Mouse (Mus musculus) heart, embryonic 12.5 days (tissue): Measurements from ENCODE around the gene Mamdc4. TPM values are rescaled to one million over a fixed set of nuclear protein-coding genes. Genes with fewer than 3 reads are reported as not detected.
A peak's percentile ranks its signal among the peaks of the same experiment; 100 is the strongest.

Experiments used
- ATAC-seq: fragments of 200-750 bp; cut with Nextera tagmentation; 2 replicates; pipeline ENCODE4 v1.8.0; 2017; ENCODE audit warnings: moderate TSS enrichment, moderate library complexity; ENCODE audit not compliant: insufficient number of reproducible peaks, low FRiP score
- H3K27ac ChIP-seq: fragments of 300-500 bp; sonication (generic); 2 replicates; pipeline ENCODE4 v1.5.1; 2016; ENCODE audit warnings: mild to moderate bottlenecking, moderate library complexity; ENCODE audit not compliant: poor library complexity, severe bottlenecking
- H3K27me3 ChIP-seq: fragments of 300-500 bp; sonication (generic); replicated peaks from 2 replicates; pipeline ENCODE4 v1.6.1; 2016; ENCODE audit warnings: mild to moderate bottlenecking, moderate library complexity
- H3K36me3 ChIP-seq: fragments of 300-500 bp; sonication (generic); 2 replicates; pipeline ENCODE4 v1.6.1; 2016; ENCODE audit warnings: mild to moderate bottlenecking, moderate library complexity
- H3K4me1 ChIP-seq: fragments of 300-500 bp; sonication (generic); replicated peaks from 2 replicates; pipeline ENCODE4 v1.6.1; 2016; ENCODE audit warnings: mild to moderate bottlenecking
- H3K4me2 ChIP-seq: fragments of 300-500 bp; sonication (generic); 2 replicates; pipeline ENCODE4 v1.6.1; 2016; ENCODE audit warnings: mild to moderate bottlenecking, moderate library complexity
- H3K4me3 ChIP-seq: fragments of 300-500 bp; sonication (generic); 2 replicates; pipeline ENCODE4 v1.5.1; 2016; ENCODE audit warnings: mild to moderate bottlenecking
- H3K9ac ChIP-seq: fragments of 300-500 bp; sonication (generic); 2 replicates; pipeline ENCODE4 v1.6.1; 2016; ENCODE audit warnings: mild to moderate bottlenecking, moderate library complexity
- H3K9me3 ChIP-seq: fragments of 300-500 bp; sonication (generic); replicated peaks from 2 replicates; pipeline ENCODE4 v1.6.1; 2016; ENCODE audit warnings: mild to moderate bottlenecking, moderate library complexity
- WGBS: fragments of 180-500 bp; shearing (Covaris S2); methylation state at CpG from one replicate; pipeline ENCODE4 v1.1.7; 2016; 5-methylcytosine and 5-hydroxymethylcytosine counted together
- polyA plus RNA-seq: library from polyadenylated mRNA; unstranded; fragments of >200 nt; fragmentation: Nextera tagmentation; extraction: Ambion mirVana; gene quantifications from 2 replicates; pipeline ENCODE4 v1.2.1, GENCODE M21; 2016

Mamdc4 gene
- polyA plus RNA-seq, 1 experiment from 2014 or later, result 3.5 TPM

DNA sequence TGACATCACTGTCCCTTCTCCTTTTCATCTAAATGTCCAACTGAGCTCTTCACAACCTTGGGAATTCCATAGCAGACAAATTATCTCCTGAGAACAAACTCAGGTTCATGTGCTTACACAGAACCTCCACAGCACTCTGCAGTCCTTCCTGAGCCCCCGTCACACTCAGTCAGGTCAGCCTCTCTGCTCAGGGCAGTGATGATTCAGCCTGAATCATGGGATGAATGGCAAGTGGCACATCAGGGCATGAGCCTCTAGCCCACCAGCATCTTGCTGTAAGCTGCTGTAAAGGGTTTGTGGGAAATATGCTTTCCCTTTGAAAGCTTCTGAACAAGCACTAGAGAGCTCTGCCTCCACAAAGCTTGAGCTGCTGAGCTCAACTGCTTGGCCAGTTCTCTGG, 24.1 kb upstream of the Mamdc4 start:
- peaks cover 90% of the 10 kb centered on the region for H3K36me3 ChIP-seq
- no peak overlapping the region for H3K4me2 ChIP-seq
- H3K27ac ChIP-seq, result no peak overlapping the region
- no peak for ATAC-seq
- H3K9ac ChIP-seq, result no peak overlapping the region
- WGBS, result 70% methylated on average over 1 of the region's 1 CpGs
- H3K4me3 ChIP-seq, result no peak overlapping the region
- H3K9me3 ChIP-seq, result no peaks in the 10 kb centered on the region
- no peaks in the 10 kb centered on the region for H3K27me3 ChIP-seq
- H3K4me1 ChIP-seq, result peaks cover 18% of the 10 kb centered on the region

DNA sequence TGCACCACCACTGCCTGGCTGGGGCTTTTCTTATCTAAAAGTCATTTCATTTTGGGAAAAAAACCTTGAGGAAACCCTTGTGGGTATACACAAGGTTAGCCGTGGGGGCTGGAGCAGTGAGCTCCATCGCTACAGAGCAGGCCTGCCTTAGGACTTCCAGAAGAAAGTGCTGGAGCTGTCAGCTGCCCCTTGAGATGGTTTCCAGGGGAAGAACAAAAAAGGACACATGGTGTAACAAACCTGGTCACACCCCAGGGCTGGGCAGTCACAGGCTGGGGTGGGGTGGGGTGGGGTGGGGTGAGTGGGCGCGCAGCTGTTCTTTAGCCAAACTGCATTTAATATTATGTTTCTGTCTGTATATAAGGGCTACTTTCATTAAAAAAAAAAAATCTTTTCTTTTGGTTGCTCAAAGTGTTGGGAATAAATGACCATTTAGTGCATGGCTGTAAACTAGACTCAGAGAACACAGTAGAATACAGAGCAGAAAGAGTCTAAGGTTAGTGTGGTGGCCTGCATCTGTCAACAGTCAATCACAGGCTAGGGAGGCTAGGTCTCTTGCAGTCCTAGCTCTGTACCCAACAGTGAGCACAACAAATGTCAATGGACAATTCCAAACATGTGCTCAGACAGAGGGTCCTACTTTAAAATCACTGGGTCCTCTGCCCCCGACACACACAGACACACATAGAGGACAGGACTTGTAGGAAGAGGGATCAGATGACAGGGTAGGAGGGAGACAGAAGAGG, 22.3 kb upstream of the Mamdc4 start:
- Histone ChIP-seq H3K4me1 (peaks cover 18% of the 10 kb centered on the region), H3K9me3 (no peaks in the 10 kb centered on the region), H3K27me3 (no peaks in the 10 kb centered on the region), H3K9ac (no peak overlapping the region), H3K27ac (no peak overlapping the region), H3K4me3 (no peak overlapping the region), H3K4me2 (no peak overlapping the region), H3K36me3 (peaks cover 94% of the 10 kb centered on the region)
- no peak for ATAC-seq
- WGBS, result 88% methylated on average over 5 of the region's 5 CpGs

DNA sequence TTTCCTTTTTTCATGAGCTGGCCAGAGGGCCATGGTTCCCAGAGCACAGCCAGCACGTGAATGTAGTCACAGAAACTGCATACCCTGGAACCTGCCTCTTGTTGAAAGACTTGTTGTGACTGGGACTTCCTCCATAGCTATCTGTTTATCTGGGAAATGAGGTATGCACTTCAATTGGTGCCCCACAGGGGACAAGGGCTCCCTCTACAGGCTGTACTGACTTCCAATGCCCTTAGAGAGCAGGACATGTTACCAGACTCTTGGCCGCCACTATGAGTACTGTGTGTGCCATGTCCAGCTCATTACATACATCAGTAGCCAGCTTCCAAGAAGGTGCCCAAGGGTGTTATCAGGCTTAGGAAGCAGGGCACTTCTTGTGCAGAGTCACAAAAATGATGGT, 17.2 kb upstream of the Mamdc4 start:
- H3K4me2 ChIP-seq, result no peak overlapping the region
- no peak overlapping the region for H3K27ac ChIP-seq
- H3K4me3 ChIP-seq, result no peak overlapping the region
- ATAC-seq, result no peak
- H3K9ac ChIP-seq, result no peak overlapping the region
- peaks cover 90% of the 10 kb centered on the region for H3K36me3 ChIP-seq
- 88% methylated on average over 2 of the region's 2 CpGs for WGBS
- peaks cover 5% of the 10 kb centered on the region for H3K4me1 ChIP-seq
- no peaks in the 10 kb centered on the region for H3K27me3 ChIP-seq
- no peaks in the 10 kb centered on the region for H3K9me3 ChIP-seq

DNA sequence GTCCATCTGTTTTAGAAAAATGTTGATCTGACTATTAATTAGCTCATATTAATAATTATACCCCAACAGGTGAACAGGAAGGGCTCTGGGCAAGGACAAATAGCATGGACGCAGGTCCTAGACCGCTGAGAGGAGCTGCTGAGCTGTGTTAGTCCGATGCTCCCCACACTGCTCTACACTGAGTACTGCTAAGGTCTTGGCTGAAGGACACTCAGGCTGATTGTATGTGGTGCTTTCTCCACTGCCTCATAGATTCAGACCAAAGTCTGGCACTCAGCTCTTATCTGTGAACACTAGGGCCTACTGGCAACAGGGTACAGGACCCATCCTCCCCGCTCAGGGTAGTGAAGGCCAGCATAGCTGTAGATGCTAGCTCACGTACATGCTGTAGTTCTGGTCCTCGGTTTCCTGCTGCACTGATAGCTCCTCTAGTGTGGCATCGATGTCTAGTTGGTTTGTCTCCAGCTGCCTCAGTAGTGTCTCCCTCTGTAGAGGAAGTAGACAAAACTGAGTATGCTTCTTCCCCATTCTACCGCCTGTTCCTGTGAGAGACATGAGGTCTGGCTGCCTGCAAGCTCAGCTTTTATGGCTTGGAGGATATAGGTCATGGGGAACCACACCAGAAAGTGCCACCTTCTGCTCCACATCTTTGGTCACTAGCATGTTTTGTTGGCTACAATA, 13.7 kb upstream of the Mamdc4 start:
- H3K36me3 ChIP-seq, result peaks cover 94% of the 10 kb centered on the region
- no peak overlapping the region for H3K4me2 ChIP-seq
- no peak for ATAC-seq
- H3K4me3 ChIP-seq, result no peak overlapping the region
- H3K27ac ChIP-seq, result 0 out of 2 replicates have a peak overlapping the region, but pooled peaks have one; percentile 12
- no peak overlapping the region for H3K9ac ChIP-seq
- H3K9me3 ChIP-seq, result no peaks in the 10 kb centered on the region
- WGBS, result 88% methylated on average over 8 of the region's 8 CpGs
- H3K27me3 ChIP-seq, result no peaks in the 10 kb centered on the region
- peaks cover 9% of the 10 kb centered on the region for H3K4me1 ChIP-seq

DNA sequence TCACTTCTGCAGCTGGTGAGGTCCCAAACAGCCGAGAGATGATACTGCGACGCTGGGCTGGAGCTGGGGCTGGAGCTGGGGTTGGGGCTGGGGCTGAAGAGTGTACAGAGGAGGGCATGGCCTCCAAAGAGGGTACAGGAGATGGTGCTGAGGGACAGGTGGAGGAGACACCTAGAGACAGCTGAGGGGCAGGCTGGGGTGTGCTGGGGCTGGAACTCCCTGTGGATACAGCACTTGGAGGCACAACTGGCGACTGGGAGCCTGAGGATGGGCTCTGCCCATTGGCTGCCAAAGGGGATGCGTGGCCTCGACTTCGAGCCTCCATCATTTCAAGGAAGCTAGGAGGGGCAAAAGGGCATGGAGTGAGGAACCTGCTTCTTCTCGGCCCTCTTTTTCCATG, 12.6 kb upstream of the Mamdc4 start:
- Histone ChIP-seq H3K4me1 (peaks cover 20% of the 10 kb centered on the region), H3K4me2 (no peak overlapping the region), H3K9ac (no peak overlapping the region), H3K27me3 (no peaks in the 10 kb centered on the region), H3K27ac (no peak overlapping the region), H3K36me3 (peaks cover 88% of the 10 kb centered on the region), H3K4me3 (no peak overlapping the region), H3K9me3 (no peaks in the 10 kb centered on the region)
- no peak for ATAC-seq
- 94% methylated on average over 8 of the region's 8 CpGs for WGBS

DNA sequence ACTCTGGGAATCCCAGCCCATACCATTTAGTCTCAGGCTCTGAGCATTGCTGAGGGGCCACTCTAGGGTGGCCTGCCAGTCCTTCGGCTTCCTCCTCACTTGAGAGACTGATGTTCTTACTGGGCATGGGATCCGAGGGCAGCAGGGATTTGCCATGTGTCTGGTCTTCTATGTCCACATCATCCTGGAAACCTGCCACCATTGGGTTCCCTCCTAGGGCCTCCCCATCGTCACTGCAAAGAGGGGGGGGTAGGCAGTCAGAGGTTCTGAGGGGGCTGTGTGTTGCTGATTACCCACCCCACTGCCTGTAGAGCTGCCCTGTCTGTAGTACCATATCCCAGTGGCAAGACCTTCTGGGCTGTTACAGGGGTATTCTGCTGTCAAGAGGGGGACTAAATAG, 11.0 kb upstream of the Mamdc4 start:
- H3K4me3 ChIP-seq, result no peak overlapping the region
- 77% methylated on average over 3 of the region's 3 CpGs for WGBS
- peaks cover 71% of the 10 kb centered on the region for H3K36me3 ChIP-seq
- peaks cover 8% of the 10 kb centered on the region for H3K27me3 ChIP-seq
- no peak overlapping the region for H3K4me2 ChIP-seq
- H3K9me3 ChIP-seq, result no peaks in the 10 kb centered on the region
- no peak for ATAC-seq
- no peak overlapping the region for H3K27ac ChIP-seq
- H3K9ac ChIP-seq, result no peak overlapping the region
- H3K4me1 ChIP-seq, result peaks cover 34% of the 10 kb centered on the region

DNA sequence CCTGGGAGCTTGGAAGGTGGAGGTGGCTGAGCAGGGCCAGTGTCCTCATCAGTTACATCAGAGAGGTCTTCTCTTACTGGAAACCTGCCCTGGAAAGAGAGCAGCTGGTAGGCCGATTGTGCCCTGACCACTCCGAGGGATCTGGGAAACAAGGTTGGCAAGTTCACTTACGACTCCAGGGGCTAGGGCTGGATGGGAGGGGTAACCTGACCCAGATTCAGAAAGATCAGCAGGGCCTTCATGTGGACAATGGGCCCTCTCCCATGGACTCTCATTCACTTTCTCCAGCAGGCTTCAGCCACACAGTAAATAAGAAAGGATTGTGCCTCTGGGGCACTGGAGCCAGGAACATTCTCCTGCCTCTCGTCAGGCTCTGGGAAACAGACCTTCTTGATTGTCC, 10.2 kb upstream of the Mamdc4 start:
- H3K36me3 ChIP-seq, result peaks cover 64% of the 10 kb centered on the region

DNA sequence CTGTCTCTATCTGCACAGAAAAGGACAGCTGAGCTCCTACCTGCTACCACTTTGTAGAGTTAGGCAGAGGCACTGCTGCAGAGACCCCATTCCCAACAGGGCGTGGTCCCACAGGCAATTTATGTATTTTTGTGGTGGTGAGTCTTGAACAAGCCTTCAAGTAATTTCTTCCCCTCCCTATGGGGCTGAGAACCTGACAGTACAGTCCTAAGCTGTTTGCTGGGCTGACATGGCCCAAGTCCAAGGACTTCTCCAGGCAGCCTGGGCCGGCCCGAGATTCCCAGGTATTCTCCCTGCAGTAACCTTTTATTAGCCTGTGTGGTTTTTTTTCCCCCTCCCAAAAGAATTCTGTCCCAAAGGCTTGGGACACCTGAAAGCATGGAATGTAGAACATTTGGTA, 9.5 kb upstream of the Mamdc4 start:
- Histone ChIP-seq H3K4me2 (no peak overlapping the region), H3K4me1 (peaks cover 42% of the 10 kb centered on the region), H3K36me3 (peaks cover 58% of the 10 kb centered on the region)

More for the DNA sequence above, 10.2 kb upstream of the Mamdc4 start:
- 84% methylated on average over 4 of the region's 4 CpGs for WGBS
- Histone ChIP-seq H3K27me3 (peaks cover 15% of the 10 kb centered on the region), H3K9me3 (no peaks in the 10 kb centered on the region), H3K27ac (no peak overlapping the region), H3K4me2 (no peak overlapping the region), H3K4me1 (peaks cover 35% of the 10 kb centered on the region), H3K4me3 (no peak overlapping the region), H3K9ac (no peak overlapping the region)
- ATAC-seq, result no peak

DNA sequence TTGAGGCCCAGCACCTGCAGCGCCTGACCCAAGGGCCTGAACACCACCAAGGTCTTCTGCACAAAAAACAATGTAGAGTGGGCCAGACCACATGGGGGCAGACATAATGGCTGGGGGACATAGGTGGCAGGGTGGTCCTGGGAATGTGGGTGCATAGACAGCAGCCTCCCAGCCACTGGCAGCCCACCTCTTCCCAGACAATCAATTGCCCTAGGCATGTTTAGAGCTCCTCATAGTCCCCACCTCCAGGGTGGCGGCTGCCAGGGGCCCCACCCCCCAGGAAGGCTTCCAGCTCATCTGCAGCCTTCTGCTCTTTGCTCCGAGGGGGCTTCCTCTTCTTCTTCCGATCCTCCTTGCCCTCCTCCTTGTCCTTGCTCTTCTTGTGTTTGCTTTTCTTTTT, 8.9 kb upstream of the Mamdc4 start:
- Histone ChIP-seq H3K9ac (no peak overlapping the region), H3K27ac (no peak overlapping the region), H3K4me2 (no peak overlapping the region), H3K9me3 (no peaks in the 10 kb centered on the region), H3K4me3 (no peak overlapping the region), H3K4me1 (peaks cover 47% of the 10 kb centered on the region), H3K36me3 (peaks cover 55% of the 10 kb centered on the region), H3K27me3 (peaks cover 28% of the 10 kb centered on the region)
- 65% methylated on average over 4 of the region's 4 CpGs for WGBS
- ATAC-seq, result no peak

More for the DNA sequence above, 9.5 kb upstream of the Mamdc4 start:
- Histone ChIP-seq H3K27me3 (peaks cover 22% of the 10 kb centered on the region), H3K27ac (no peak overlapping the region), H3K9ac (no peak overlapping the region), H3K4me3 (no peak overlapping the region), H3K9me3 (no peaks in the 10 kb centered on the region)
- WGBS, result 96% methylated on average over 3 of the region's 3 CpGs
- no peak for ATAC-seq

DNA sequence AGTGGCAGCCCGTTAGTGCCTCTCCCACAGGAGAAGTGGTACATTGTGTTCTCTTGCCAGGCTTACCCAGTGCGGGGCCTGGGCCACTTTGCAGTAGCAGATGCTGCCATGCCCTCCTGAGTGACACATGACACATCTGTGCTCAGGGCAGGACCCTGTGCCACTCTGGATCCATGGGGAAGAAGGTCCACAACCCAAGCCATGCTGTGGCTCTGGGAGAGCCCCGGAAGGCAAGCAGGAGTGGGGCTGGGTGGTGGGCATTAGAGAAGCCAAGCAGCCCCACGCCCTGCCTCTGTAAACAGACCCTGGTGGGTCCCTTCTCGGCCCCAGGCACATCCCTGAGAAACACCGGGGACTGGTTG, 8.5 kb upstream of the Mamdc4 start:
- 91% methylated on average over 6 of the region's 6 CpGs for WGBS
- Histone ChIP-seq H3K4me2 (no peak overlapping the region), H3K9me3 (no peaks in the 10 kb centered on the region), H3K9ac (no peak overlapping the region), H3K27ac (no peak overlapping the region), H3K4me3 (no peak overlapping the region), H3K4me1 (peaks cover 52% of the 10 kb centered on the region), H3K36me3 (peaks cover 50% of the 10 kb centered on the region), H3K27me3 (peaks cover 33% of the 10 kb centered on the region)
- ATAC-seq, result no peak

DNA sequence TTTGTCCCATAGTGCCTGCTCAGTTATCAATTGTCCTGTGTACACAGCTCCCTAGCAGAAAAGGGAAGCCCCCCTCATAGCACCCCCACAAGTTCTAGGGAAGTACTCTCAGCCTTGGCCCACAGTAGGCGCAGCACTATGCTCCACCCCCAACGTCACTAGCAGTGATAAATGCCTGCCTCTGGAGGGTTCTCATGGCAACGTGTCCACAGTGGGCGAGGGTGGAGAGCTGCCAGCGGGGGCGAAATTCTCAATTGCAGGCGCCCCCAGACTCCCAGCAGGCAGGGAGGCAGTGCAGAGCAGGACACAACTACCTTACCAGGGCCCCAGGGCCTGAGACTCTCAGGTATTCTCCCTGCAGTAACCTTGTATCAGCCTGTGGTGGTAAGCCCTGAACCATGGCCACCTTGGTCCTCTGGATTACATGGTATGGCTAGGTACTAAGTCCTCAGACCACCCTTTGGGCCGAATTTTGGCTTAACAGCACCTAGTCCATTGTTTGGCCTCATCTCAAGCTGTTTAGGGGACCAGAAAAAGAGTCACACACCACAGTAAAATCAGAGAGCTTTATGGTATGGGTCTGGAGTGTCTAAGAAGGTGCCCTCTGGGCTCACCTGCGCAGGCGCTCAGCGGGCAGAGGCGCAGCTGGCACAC, 7.9 kb upstream of the Mamdc4 start:
- Histone ChIP-seq H3K4me3 (no peak overlapping the region), H3K36me3 (peaks cover 45% of the 10 kb centered on the region), H3K4me1 (peaks cover 57% of the 10 kb centered on the region), H3K4me2 (no peak overlapping the region), H3K9ac (no peak overlapping the region), H3K27ac (no peak overlapping the region), H3K9me3 (no peaks in the 10 kb centered on the region), H3K27me3 (peaks cover 38% of the 10 kb centered on the region)
- 45% methylated on average over 12 of the region's 12 CpGs for WGBS
- ATAC-seq, result no peak
